Mouse (Mus musculus): Measurements from ENCODE around the gene Acvr2b. TPM values are rescaled to one million over a fixed set of nuclear protein-coding genes. Genes with fewer than 3 reads are reported as not detected.
A peak's percentile ranks its signal among the peaks of the same experiment; 100 is the strongest.

Acvr2b gene
- polyA plus RNA-seq, 1 experiment from 2014 or later, result 1.7 TPM

DNA sequence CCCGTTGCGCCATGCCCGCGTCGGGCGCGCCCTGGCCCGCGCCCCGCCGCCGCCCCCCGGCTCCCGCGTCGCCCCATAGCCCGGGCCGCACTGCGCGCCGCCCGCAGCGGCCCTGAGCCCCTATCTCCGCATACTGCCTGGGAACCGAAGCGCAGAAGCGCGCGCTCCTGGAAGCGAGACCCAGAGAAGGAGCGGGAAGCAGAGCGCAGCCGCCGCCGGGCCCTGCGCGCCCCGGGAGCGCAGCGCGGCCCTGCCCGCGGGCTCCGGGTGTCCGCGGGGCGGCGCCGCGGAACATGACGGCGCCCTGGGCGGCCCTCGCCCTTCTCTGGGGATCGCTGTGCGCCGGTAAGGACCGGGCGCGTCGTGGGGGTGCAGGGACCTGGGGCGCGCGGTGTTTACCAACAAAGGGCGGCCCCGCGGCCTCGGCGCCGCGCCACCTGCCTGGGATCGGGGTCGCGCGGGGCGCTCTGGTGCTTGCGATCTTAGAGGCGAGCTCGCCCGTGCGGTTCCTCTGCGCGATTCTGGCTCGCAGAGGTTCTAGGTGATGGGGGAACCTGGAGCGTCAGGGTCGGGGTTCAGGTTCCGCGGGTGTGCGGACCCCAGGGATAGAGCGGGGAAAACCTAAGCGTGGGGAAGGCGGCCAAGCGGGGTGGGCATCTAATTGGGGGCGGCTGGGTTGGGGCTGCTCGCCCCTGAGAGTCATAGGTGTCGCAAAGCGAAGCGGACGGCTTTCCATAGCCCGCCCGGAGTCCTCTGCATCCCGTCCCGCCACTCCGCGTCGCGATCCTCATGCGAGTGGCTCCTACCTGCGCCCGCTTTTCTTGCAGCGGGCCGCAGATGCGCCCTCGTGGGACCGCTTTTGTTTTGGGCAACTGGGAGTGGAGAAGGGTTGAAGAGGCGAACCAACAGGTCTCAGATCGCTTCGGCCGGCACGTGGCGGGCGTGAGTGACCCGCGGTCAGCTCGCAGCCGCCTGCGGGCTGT lies 626 bp downstream of the Acvr2b start:
- peak overlapping the region; percentile 75 for H3K4me2 ChIP-seq (ENCODE audit: low read depth, low read length)
- no peaks in the 10 kb centered on the region for H3K9me3 ChIP-seq (replicated peaks; ENCODE audit: control insufficient read depth, low read length)
- peaks cover 7% of the 10 kb centered on the region for H3K4me1 ChIP-seq (ENCODE audit: control insufficient read depth, low read depth, low read length)
- H3K9ac ChIP-seq (ENCODE audit: low read depth, low read length), result peak overlapping the region; percentile 66
- H3K4me3 ChIP-seq (ENCODE audit: low read depth, low read length), result peak overlapping the region; percentile 70
- WGBS (ENCODE audit: insufficient replicate concordance), result under 1% methylated on average over 115 of the region's 127 CpGs
- ATAC-seq (ENCODE audit: low read depth), result peak; percentile 39
- H3K27ac ChIP-seq (ENCODE audit: low read length), result peak overlapping the region; percentile 84
- H3K36me3 ChIP-seq (ENCODE audit: control insufficient read depth, insufficient read depth), result no peaks in the 10 kb centered on the region
- peaks cover 34% of the 10 kb centered on the region for H3K27me3 ChIP-seq (ENCODE audit: control insufficient read depth, insufficient read depth, low read depth, low read length)

DNA sequence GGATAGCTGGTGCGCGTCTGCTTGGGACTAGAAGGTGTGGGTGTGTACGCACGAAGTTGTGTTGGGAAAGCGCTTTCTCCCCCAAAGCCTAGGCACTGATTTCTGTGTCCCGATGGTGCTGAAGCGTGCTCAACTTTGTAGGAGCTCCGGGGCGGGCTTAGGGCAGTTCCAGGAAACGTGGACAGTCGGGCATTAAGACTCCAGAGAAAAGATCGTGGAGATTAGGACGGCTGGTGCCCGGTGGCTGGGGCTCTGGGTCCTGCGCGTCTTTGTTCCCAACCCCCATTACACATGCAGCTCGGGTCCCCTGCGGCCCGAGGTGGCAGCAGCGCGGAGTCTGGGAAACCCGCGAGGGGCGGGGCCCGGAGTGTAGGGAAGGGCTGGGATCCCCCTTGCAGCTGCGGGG lies 1.3 kb downstream of the Acvr2b start:
- no peak for ATAC-seq (ENCODE audit: low read depth)
- Histone ChIP-seq H3K4me2 (ENCODE audit: low read depth, low read length) (peak overlapping the region; percentile 75), H3K9me3 (replicated peaks; ENCODE audit: control insufficient read depth, low read length) (no peaks in the 10 kb centered on the region), H3K9ac (ENCODE audit: low read depth, low read length) (peak overlapping the region; percentile 66), H3K4me3 (ENCODE audit: low read depth, low read length) (peak overlapping the region; percentile 70), H3K36me3 (ENCODE audit: control insufficient read depth, insufficient read depth) (no peaks in the 10 kb centered on the region), H3K4me1 (ENCODE audit: control insufficient read depth, low read depth, low read length) (peaks cover 7% of the 10 kb centered on the region), H3K27ac (ENCODE audit: low read length) (no peak overlapping the region), H3K27me3 (ENCODE audit: control insufficient read depth, insufficient read depth, low read depth, low read length) (peaks cover 34% of the 10 kb centered on the region)
- WGBS (ENCODE audit: insufficient replicate concordance), result 0% methylated on average over 26 of the region's 26 CpGs

DNA sequence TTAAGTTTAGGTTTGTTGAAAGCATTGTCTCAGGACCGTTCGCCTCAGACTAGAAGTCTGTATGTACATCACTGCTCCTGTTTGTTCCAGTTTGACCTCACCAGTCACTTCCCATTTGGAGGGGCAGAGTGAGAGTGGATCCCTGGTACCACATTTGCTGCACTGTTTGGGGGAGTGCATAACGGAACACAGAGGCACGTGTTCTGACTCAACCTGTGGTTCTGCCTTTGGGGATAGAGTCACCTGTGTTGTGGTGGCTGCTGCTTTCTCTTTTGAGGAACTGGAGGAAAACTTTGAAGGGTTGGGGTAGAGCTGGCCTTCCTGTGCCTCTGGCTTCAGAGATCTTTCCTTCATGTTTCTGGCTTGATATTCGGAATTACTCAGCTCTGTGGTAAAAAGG lies 2.2 kb downstream of the Acvr2b start:
- H3K36me3 ChIP-seq (ENCODE audit: control insufficient read depth, insufficient read depth), result no peaks in the 10 kb centered on the region
- H3K9me3 ChIP-seq (replicated peaks; ENCODE audit: control insufficient read depth, low read length), result no peaks in the 10 kb centered on the region
- H3K4me1 ChIP-seq (ENCODE audit: control insufficient read depth, low read depth, low read length), result peaks cover 7% of the 10 kb centered on the region
- H3K27ac ChIP-seq (ENCODE audit: low read length), result no peak overlapping the region
- H3K27me3 ChIP-seq (ENCODE audit: control insufficient read depth, insufficient read depth, low read depth, low read length), result peaks cover 34% of the 10 kb centered on the region
- 42% methylated on average over 5 of the region's 5 CpGs for WGBS (ENCODE audit: insufficient replicate concordance)
- no peak overlapping the region for H3K4me3 ChIP-seq (ENCODE audit: low read depth, low read length)
- no peak overlapping the region for H3K9ac ChIP-seq (ENCODE audit: low read depth, low read length)
- no peak for ATAC-seq (ENCODE audit: low read depth)
- no peak overlapping the region for H3K4me2 ChIP-seq (ENCODE audit: low read depth, low read length)

DNA sequence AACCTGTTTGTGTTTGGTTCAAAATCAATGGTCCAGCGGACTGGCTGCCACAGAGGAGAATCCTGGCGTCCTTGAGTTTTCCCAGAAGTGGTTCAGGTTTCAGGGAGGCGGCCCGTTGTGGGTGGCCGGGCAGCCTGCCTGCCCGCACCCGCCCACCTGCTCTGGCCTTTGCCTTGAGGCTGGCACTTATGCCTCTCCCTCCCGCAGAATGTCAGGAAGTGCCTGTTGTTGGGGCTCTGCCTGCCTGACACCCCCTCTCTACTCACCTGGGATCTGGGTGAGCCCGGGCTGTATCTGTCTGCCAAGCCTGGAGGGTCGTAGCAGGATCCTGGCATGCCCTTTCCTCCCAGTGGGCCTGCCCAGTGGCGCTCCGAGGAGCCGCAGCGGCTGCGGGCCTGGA lies 6.0 kb downstream of the Acvr2b start:
- Histone ChIP-seq H3K4me2 (ENCODE audit: low read depth, low read length) (no peak overlapping the region), H3K4me1 (ENCODE audit: control insufficient read depth, low read depth, low read length) (peaks cover 12% of the 10 kb centered on the region), H3K9ac (ENCODE audit: low read depth, low read length) (no peak overlapping the region), H3K9me3 (replicated peaks; ENCODE audit: control insufficient read depth, low read length) (no peaks in the 10 kb centered on the region), H3K27ac (ENCODE audit: low read length) (no peak overlapping the region), H3K27me3 (ENCODE audit: control insufficient read depth, insufficient read depth, low read depth, low read length) (peaks cover 20% of the 10 kb centered on the region), H3K4me3 (ENCODE audit: low read depth, low read length) (no peak overlapping the region), H3K36me3 (ENCODE audit: control insufficient read depth, insufficient read depth) (no peaks in the 10 kb centered on the region)
- ATAC-seq (ENCODE audit: low read depth), result no peak
- 65% methylated on average over 15 of the region's 15 CpGs for WGBS (ENCODE audit: insufficient replicate concordance)

DNA sequence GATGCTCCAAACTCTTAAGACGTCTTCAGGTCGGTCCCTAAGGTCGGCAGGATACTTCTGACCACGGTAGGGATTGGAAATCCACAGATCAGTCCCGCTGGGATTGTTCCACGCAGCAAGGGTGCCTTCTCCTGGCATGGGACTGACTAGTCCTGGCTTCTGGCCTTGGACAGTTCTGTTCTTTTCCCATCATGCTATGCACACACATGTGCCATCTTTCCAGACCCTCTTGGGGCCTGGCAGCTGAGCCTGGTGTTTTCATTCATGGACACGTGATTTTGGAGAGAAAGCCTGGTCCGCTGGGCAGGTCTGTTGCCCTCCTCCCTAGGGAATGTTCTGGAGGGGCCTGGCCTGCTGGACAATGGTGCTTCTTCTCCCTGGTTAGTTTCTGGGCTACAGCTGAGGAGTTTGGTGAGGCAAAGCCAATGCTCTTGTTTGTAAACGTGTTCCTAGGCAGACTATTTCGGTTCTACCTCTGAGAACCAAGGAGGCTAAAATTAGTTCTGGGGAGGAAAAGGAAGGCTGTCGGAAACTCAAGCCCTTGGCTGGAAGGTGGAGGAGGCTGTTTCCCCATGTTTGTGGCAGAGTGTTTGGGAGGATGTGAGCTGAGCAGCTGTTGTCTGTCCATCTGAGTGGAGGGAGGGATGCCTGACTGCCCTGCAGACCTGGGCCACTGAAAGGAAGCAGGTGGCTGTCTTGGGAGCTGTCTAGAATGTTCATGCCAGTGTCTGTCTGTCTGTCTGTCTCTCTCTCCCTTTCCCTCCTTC lies 7.2 kb downstream of the Acvr2b start:
- WGBS (ENCODE audit: insufficient replicate concordance), result 48% methylated on average over 11 of the region's 11 CpGs
- H3K4me2 ChIP-seq (ENCODE audit: low read depth, low read length), result no peak overlapping the region
- no peak for ATAC-seq (ENCODE audit: low read depth)
- no peak overlapping the region for H3K9ac ChIP-seq (ENCODE audit: low read depth, low read length)
- H3K27ac ChIP-seq (ENCODE audit: low read length), result no peak overlapping the region
- H3K9me3 ChIP-seq (replicated peaks; ENCODE audit: control insufficient read depth, low read length), result no peaks in the 10 kb centered on the region; the same call in 1 of the 2 replicates
- H3K4me1 ChIP-seq (ENCODE audit: control insufficient read depth, low read depth, low read length), result peaks cover 5% of the 10 kb centered on the region
- peaks cover 8% of the 10 kb centered on the region for H3K27me3 ChIP-seq (ENCODE audit: control insufficient read depth, insufficient read depth, low read depth, low read length)
- H3K36me3 ChIP-seq (ENCODE audit: control insufficient read depth, insufficient read depth), result no peaks in the 10 kb centered on the region
- H3K4me3 ChIP-seq (ENCODE audit: low read depth, low read length), result no peak overlapping the region

DNA sequence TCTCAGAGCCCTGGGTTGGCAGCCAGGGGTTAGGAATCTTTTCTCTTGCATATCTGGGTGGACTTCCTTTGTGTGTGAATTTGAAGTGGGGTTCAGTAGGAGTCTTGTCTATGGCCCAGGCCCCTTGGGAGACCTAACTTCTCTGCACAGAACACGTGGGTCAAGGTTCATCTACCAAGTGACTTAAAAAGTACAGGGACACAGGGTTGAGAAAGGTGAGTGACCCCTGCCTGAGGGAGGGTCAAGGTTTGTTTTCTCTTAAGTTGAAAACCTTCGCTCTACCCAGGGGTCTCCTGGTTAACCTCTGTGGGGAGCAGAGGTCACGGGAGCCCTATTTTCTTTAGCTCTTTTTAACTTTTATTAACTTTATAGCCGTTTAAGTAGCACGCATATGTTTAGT lies 7.9 kb downstream of the Acvr2b start:
- no peak for ATAC-seq (ENCODE audit: low read depth)
- H3K27ac ChIP-seq (ENCODE audit: low read length), result no peak overlapping the region
- H3K27me3 ChIP-seq (ENCODE audit: control insufficient read depth, insufficient read depth, low read depth, low read length), result no peaks in the 10 kb centered on the region; the same call in 1 of the 2 replicates
- H3K9ac ChIP-seq (ENCODE audit: low read depth, low read length), result no peak overlapping the region
- peaks cover 5% of the 10 kb centered on the region for H3K4me1 ChIP-seq (ENCODE audit: control insufficient read depth, low read depth, low read length)
- H3K4me3 ChIP-seq (ENCODE audit: low read depth, low read length), result no peak overlapping the region
- H3K36me3 ChIP-seq (ENCODE audit: control insufficient read depth, insufficient read depth), result no peaks in the 10 kb centered on the region
- H3K9me3 ChIP-seq (replicated peaks; ENCODE audit: control insufficient read depth, low read length), result no peaks in the 10 kb centered on the region; the same call in 1 of the 2 replicates
- 60% methylated on average over 5 of the region's 5 CpGs for WGBS (ENCODE audit: insufficient replicate concordance)
- H3K4me2 ChIP-seq (ENCODE audit: low read depth, low read length), result no peak overlapping the region

DNA sequence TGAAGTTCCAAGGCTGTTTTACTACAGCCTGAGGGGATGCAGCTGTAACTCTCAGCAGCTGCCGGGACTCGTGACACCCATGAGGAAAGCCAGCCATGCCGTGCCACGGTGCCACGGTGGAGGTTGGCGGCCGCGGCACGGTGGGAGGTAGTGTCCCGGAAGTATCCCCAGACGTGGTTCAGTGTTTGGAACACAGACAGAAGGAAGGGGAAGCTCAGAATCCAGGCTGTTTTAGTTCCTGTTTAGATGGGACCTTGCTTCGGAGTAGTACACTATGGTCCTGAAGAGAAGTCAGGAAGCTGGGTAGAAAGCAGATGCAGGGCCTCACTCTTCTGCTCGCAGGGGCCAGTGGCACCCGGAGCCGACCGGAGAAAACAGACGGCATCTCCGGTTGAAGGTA lies 16.1 kb downstream of the Acvr2b start:
- H3K9me3 ChIP-seq (replicated peaks; ENCODE audit: control insufficient read depth, low read length), result no peaks in the 10 kb centered on the region; the same call in 1 of the 2 replicates
- H3K4me2 ChIP-seq (ENCODE audit: low read depth, low read length), result no peak overlapping the region
- H3K4me3 ChIP-seq (ENCODE audit: low read depth, low read length), result no peak overlapping the region
- H3K9ac ChIP-seq (ENCODE audit: low read depth, low read length), result no peak overlapping the region
- ATAC-seq (ENCODE audit: low read depth), result no peak
- no peaks in the 10 kb centered on the region for H3K4me1 ChIP-seq (ENCODE audit: control insufficient read depth, low read depth, low read length)
- WGBS (ENCODE audit: insufficient replicate concordance), result 58% methylated on average over 18 of the region's 18 CpGs
- H3K27ac ChIP-seq (ENCODE audit: low read length), result no peak overlapping the region
- H3K36me3 ChIP-seq (ENCODE audit: control insufficient read depth, insufficient read depth), result no peaks in the 10 kb centered on the region
- no peaks in the 10 kb centered on the region for H3K27me3 ChIP-seq (ENCODE audit: control insufficient read depth, insufficient read depth, low read depth, low read length)

DNA sequence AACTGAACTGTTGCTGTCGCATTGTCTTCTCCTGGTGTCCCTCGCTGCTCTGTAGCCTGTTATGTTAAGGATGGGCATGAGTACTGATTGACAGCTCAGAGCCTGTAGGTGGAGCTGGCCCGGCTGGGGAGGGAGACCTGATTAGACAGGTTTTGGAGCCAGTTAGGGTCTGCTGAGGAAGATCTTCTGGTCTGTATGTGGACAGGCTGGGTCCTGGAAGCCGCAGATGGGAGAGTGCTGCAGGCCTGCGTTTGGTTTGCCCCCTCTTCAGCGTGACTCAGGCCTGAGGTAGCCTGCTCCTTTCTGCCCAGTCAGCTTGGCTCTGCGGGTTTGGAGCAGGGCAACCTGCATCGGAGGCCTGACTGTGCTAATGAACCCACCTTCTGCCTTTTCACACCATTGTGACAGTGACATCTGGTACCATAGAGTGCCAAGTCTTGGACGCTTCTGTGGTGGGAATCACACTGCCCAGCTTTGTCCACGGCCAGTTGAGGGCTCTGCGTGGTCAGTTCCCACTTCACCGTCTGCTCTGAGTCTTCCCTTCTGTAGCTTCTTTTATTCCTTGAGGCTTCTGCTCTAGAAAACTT lies 18.0 kb downstream of the Acvr2b start:
- H3K36me3 ChIP-seq (ENCODE audit: control insufficient read depth, insufficient read depth), result no peaks in the 10 kb centered on the region
- peaks cover 2% of the 10 kb centered on the region; the same call in 1 of the 2 replicates for H3K4me1 ChIP-seq (ENCODE audit: control insufficient read depth, low read depth, low read length)
- no peak overlapping the region for H3K4me2 ChIP-seq (ENCODE audit: low read depth, low read length)
- 59% methylated on average over 12 of the region's 12 CpGs for WGBS (ENCODE audit: insufficient replicate concordance)
- H3K27me3 ChIP-seq (ENCODE audit: control insufficient read depth, insufficient read depth, low read depth, low read length), result no peaks in the 10 kb centered on the region
- no peaks in the 10 kb centered on the region for H3K9me3 ChIP-seq (replicated peaks; ENCODE audit: control insufficient read depth, low read length)
- no peak overlapping the region for H3K4me3 ChIP-seq (ENCODE audit: low read depth, low read length)
- no peak overlapping the region for H3K27ac ChIP-seq (ENCODE audit: low read length)
- ATAC-seq (ENCODE audit: low read depth), result no peak
- no peak overlapping the region for H3K9ac ChIP-seq (ENCODE audit: low read depth, low read length)

All from liver, embryonic 16.5 days (tissue).